Mouse (Mus musculus): Measurements from ENCODE around the gene Plac1. TPM values are rescaled to one million over a fixed set of nuclear protein-coding genes. Genes with fewer than 3 reads are reported as not detected.

Plac1 gene
- polyA plus RNA-seq, 1 experiment from 2014 or later, result 15.0 TPM

DNA sequence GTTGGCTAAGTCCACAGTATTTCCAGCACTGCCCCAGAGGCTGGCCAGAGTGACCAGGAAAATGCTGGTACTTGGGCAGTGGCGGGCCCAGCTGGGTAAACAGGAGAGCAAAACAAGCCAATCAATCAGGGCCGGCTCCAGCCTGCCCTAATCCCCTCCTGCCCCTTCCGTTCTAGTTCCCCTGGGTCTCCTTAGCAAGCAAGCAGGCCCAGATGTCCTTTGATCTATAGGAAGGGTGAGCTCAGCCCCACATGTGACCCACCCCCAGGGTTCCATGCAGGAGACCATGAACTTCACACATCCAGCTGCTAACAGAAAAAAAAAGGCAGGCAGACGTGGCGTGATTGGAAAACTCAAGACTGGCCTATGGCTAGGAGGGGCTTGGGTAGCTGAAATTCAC lies 43.5 kb downstream of the Plac1 start:
- ATAC-seq (ENCODE audit: borderline replicate concordance, extremely low read depth, low FRiP score, low TSS enrichment), result no peak
- Histone ChIP-seq H3K4me2 (no peak overlapping the region), H3K9me3 (no peaks in the 10 kb centered on the region), H3K4me3 (no peak overlapping the region), H3K4me1 (no peaks in the 10 kb centered on the region), H3K9ac (no peak overlapping the region), H3K36me3 (no peaks in the 10 kb centered on the region), H3K27me3 (no peaks in the 10 kb centered on the region), H3K27ac (no peak overlapping the region)
- 59% methylated on average over 5 of the region's 5 CpGs for WGBS

DNA sequence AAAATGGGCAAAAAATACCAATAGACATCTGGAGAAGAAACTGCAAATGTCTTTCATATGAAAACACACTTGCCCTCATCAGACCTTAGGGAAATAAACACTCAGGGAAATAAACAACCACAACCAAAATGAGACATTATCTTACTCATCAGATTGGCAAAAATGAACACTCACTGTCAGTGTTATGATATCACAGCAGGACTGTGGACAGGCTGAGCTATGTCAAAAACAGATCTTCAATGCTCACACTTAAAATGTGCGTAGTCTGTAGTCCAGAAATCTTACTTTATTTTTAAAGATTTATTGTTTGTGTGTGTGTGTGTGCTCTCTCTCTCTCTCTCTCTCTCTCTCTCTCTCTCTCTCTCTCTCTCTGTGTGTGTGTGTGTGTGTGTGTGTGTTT lies 51.2 kb downstream of the Plac1 start:
- no peak overlapping the region for H3K4me3 ChIP-seq
- no peaks in the 10 kb centered on the region for H3K27me3 ChIP-seq
- peak overlapping the region; percentile 59 for H3K27ac ChIP-seq
- H3K9ac ChIP-seq, result no peak overlapping the region
- no peaks in the 10 kb centered on the region for H3K4me1 ChIP-seq
- no peak overlapping the region for H3K4me2 ChIP-seq
- H3K36me3 ChIP-seq, result no peaks in the 10 kb centered on the region
- no peaks in the 10 kb centered on the region for H3K9me3 ChIP-seq
- 57% methylated on average over 1 of the region's 1 CpGs for WGBS
- peak; percentile 69; the same call in 1 of the 2 replicates for ATAC-seq (ENCODE audit: borderline replicate concordance, extremely low read depth, low FRiP score, low TSS enrichment)

DNA sequence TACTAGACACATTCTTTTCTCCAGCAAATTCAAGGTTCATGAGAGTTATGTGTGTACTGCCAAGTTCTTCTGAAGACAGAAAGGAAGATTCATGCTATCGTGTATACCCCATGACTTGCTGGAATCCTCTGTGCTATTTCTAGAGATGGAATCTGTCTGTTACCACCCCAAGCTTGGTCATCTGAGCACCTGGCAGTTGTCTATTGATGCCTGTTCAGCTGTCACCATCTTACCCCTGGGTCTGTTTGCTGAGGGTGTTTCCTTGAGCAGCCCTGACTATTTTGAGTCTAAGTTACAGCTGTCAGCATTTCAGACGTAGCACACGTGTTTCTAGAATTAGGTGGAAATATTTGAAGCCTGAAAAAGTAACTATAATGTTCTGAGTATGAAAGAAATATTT lies 60.1 kb downstream of the Plac1 start:
- Histone ChIP-seq H3K9ac (no peak overlapping the region), H3K4me1 (no peaks in the 10 kb centered on the region), H3K27me3 (no peaks in the 10 kb centered on the region), H3K9me3 (no peaks in the 10 kb centered on the region), H3K4me2 (no peak overlapping the region), H3K36me3 (no peaks in the 10 kb centered on the region), H3K27ac (no peak overlapping the region), H3K4me3 (no peak overlapping the region)
- WGBS, result 58% methylated on average over 3 of the region's 3 CpGs
- no peak for ATAC-seq (ENCODE audit: borderline replicate concordance, extremely low read depth, low FRiP score, low TSS enrichment)

DNA sequence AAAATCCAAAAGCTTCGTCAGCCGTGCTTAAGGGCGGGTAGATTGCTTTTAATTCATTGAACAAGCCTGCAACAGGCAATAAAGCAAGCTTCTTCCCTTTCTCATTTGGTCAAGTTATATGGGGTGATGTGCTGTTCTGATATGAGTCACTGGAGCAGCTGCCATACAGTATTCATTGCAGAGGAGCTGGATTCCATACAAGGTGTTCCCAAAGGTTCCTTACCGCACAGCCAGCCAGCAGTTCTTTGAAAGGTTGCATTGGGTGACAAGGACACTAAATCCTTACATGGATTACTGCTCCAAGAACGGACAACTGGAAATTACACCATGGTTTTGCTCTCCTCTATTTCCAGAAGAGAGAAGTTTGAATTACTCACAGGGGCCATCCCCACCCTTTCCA lies 63.6 kb downstream of the Plac1 start:
- 90% methylated on average over 5 of the region's 5 CpGs for WGBS
- no peaks in the 10 kb centered on the region for H3K4me1 ChIP-seq
- no peak for ATAC-seq (ENCODE audit: borderline replicate concordance, extremely low read depth, low FRiP score, low TSS enrichment)

DNA sequence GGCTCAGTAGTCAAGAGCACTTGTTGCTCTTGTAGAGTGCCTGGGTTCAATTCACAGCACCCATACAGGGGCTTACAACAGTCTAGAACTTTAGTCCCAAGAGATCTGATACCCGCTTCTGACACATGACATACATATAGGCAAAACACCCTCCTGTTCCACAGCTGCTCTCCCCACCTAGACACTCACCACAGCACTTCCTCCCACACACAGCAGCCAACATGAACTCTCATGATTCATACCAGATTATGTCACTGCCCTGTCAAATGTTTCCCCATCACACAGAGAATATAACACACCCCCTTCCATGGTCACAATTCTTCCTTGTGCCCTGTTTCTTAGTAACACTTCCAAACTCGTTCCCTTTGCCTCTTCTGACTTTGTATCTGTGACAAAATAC lies 71.3 kb downstream of the Plac1 start:
- WGBS, result 68% methylated on average over 2 of the region's 2 CpGs
- H3K27ac ChIP-seq, result no peak overlapping the region
- no peaks in the 10 kb centered on the region for H3K9me3 ChIP-seq
- no peak overlapping the region for H3K4me2 ChIP-seq
- H3K9ac ChIP-seq, result no peak overlapping the region
- peaks cover 9% of the 10 kb centered on the region for H3K4me1 ChIP-seq
- no peak overlapping the region for H3K4me3 ChIP-seq
- no peaks in the 10 kb centered on the region for H3K27me3 ChIP-seq
- ATAC-seq (ENCODE audit: borderline replicate concordance, extremely low read depth, low FRiP score, low TSS enrichment), result no peak
- no peaks in the 10 kb centered on the region for H3K36me3 ChIP-seq

More for the DNA sequence above, 63.6 kb downstream of the Plac1 start:
- Histone ChIP-seq H3K9ac (no peak overlapping the region), H3K9me3 (no peaks in the 10 kb centered on the region), H3K4me2 (no peak overlapping the region), H3K27ac (no peak overlapping the region), H3K4me3 (no peak overlapping the region), H3K27me3 (no peaks in the 10 kb centered on the region), H3K36me3 (no peaks in the 10 kb centered on the region)

DNA sequence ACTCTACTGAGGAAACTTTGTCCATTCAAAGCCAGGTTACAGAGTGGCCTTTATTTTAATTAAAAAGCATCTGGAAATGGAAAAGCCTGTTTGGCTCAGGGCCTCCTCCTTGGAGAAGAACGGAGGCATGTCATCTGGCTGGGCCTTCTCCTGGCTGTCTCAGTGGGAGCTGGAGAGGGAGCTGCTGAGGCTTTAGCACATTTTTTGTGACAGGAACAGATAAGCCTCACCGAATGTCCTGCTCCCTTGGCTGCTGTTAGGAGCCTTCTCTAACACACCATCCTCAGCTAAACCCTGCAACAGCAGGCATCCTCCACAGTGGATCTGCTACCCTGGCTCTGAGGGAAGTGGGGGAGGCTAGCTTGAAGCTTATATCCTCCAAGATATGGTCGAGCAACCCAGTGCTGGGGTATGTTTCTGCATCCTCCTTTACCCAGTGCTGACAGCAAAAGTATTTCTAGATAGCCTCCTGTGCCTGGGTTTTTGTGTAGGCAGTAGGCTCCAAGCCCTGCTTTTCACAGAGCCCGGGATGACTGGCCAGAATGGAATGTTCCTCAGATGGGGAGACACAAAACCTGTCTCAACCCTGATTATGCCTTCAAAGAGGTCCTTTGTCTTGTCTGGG lies 72.9 kb downstream of the Plac1 start:
- Histone ChIP-seq H3K27ac (peak overlapping the region; percentile 55), H3K27me3 (no peaks in the 10 kb centered on the region), H3K4me2 (no peak overlapping the region), H3K9ac (no peak overlapping the region), H3K4me1 (peaks cover 16% of the 10 kb centered on the region), H3K9me3 (no peaks in the 10 kb centered on the region), H3K4me3 (no peak overlapping the region), H3K36me3 (no peaks in the 10 kb centered on the region)
- 23% methylated on average over 4 of the region's 4 CpGs for WGBS
- ATAC-seq (ENCODE audit: borderline replicate concordance, extremely low read depth, low FRiP score, low TSS enrichment), result peak; percentile 42; the same call in 1 of the 2 replicates

DNA sequence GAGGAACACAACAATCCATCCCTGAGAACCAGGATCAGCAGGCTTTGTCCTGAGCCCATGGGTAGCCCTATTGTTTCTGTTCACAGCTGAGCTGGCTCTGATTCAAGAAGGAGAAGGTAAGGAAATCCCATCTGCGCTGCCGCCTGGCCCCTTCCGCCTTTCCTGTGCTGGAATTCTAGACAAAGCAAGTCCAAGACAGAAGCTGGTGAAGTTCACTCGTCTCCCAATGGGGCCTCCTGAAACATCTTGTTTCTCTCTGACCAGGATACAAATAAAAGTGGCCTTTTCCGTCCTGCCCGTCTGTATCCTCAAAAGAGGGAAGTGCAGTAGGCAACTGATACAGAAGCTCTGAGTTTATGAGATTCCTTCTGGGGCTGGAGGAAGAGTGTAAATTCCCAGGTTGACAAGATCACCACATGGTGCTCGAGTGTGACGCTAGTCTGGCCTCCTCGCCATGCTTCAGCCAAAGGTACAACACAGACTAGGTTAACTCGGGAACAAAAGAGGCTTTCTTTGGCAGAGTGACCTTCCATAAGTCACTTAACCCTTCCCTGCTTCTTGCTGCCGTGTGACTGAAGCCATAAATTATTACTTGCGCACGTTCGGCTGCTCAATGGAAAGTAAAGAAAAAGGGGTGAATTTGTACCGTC lies 73.5 kb downstream of the Plac1 start:
- no peak for ATAC-seq (ENCODE audit: borderline replicate concordance, extremely low read depth, low FRiP score, low TSS enrichment)
- Histone ChIP-seq H3K27me3 (no peaks in the 10 kb centered on the region), H3K27ac (peak overlapping the region; percentile 55), H3K9ac (no peak overlapping the region), H3K9me3 (no peaks in the 10 kb centered on the region), H3K4me1 (peaks cover 22% of the 10 kb centered on the region), H3K4me3 (no peak overlapping the region), H3K4me2 (no peak overlapping the region), H3K36me3 (no peaks in the 10 kb centered on the region)
- 51% methylated on average over 15 of the region's 15 CpGs for WGBS

DNA sequence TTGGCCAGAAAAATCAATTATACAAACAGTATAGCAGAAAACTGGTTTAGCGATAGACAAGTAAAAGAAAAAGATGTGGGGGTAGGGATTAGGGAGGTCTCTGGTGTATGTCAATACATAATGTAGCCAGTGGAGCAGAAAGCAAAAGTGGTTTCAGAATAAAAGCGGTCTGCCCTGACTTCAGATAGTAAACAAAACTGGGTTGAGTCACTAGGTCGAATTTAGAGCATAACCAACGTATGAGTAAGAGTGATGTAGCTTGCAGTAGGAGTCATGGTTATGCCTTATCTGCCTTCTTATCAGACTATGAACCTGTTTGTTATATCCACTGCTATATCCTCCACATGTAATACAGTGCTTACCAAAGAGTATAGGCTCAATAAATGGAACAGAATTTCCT lies 77.3 kb downstream of the Plac1 start:
- no peak overlapping the region for H3K4me3 ChIP-seq
- WGBS, result 54% methylated on average over 4 of the region's 4 CpGs
- peak overlapping the region; percentile 84 for H3K27ac ChIP-seq

DNA sequence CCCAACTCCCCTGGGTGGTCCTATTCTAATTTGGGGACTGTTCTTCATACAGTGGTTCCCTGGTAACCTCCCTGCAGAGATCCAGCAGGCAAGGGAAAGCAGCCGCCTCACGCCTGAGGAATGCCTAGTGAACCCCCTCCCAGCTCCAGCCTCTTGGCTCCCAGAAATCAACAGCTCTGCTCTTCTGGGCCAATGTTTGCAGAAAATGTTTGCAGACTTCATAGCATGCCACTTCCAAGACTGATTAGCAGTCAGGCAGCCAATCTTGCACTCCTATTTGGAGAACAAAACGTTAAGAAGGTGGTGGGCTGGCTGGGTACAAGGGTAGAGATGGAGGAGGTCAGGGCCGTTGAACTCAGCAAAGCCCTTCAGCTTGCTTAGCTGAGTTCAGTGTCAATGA lies 78.3 kb downstream of the Plac1 start:
- peak; percentile 85 for ATAC-seq (ENCODE audit: borderline replicate concordance, extremely low read depth, low FRiP score, low TSS enrichment)
- H3K27ac ChIP-seq, result peak overlapping the region; percentile 84
- no peak overlapping the region for H3K4me3 ChIP-seq
- H3K27me3 ChIP-seq, result no peaks in the 10 kb centered on the region
- H3K36me3 ChIP-seq, result no peaks in the 10 kb centered on the region
- peaks cover 28% of the 10 kb centered on the region for H3K4me1 ChIP-seq
- H3K9me3 ChIP-seq, result no peaks in the 10 kb centered on the region
- no peak overlapping the region for H3K9ac ChIP-seq
- H3K4me2 ChIP-seq, result no peak overlapping the region
- 41% methylated on average over 4 of the region's 4 CpGs for WGBS

More for the DNA sequence above, 77.3 kb downstream of the Plac1 start:
- ATAC-seq (ENCODE audit: borderline replicate concordance, extremely low read depth, low FRiP score, low TSS enrichment), result no peak
- Histone ChIP-seq H3K36me3 (no peaks in the 10 kb centered on the region), H3K4me2 (no peak overlapping the region), H3K27me3 (no peaks in the 10 kb centered on the region), H3K9me3 (no peaks in the 10 kb centered on the region), H3K4me1 (peaks cover 35% of the 10 kb centered on the region), H3K9ac (no peak overlapping the region)

DNA sequence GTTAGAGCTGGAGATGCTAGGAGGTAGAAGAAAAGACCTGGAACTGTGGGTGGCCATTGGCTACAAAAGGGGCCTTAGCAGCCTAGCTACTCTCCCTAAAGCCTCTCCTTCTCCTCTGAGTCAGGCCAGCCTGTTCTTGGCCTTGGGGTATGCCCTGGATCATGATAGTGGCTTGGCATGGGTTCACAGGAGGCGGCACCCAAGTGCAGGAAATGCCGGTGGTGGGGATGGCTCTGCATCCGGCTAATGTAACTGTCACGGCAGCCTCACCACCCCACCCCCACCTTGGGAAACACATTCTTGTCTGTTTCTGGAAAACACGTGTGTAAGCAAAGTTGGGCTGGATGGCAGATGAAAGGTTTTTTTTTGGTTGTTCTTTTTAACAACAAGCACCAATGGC lies 78.8 kb downstream of the Plac1 start:
- Histone ChIP-seq H3K36me3 (no peaks in the 10 kb centered on the region), H3K9me3 (no peaks in the 10 kb centered on the region), H3K27me3 (no peaks in the 10 kb centered on the region), H3K4me2 (no peak overlapping the region), H3K4me3 (no peak overlapping the region), H3K9ac (no peak overlapping the region), H3K4me1 (peaks cover 26% of the 10 kb centered on the region), H3K27ac (peak overlapping the region; percentile 84)
- peak; percentile 69; the same call in 1 of the 2 replicates for ATAC-seq (ENCODE audit: borderline replicate concordance, extremely low read depth, low FRiP score, low TSS enrichment)
- WGBS, result 26% methylated on average over 5 of the region's 5 CpGs

DNA sequence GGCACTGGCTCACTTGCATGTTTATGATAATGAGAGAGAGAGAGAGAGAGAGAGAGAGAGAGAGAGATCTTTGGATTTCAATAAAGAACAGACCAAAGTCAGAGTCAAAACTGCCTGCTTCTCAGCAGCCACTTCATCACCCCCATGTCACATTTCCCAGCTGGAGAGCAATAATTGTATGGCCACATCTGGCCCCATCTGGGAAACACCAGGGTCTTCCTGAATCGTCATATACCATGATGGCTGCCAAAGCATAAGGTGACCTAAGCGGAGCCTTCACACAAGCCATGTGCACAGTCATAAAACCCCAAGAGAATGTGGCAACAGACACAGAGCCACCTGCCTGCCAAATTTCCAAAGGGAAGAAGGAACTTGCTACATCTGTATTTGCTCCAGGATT lies 91.9 kb downstream of the Plac1 start:
- ATAC-seq (ENCODE audit: borderline replicate concordance, extremely low read depth, low FRiP score, low TSS enrichment), result peak; percentile 39; the same call in 1 of the 2 replicates
- no peaks in the 10 kb centered on the region for H3K9me3 ChIP-seq
- H3K4me3 ChIP-seq, result no peak overlapping the region
- H3K27ac ChIP-seq, result no peak overlapping the region
- no peaks in the 10 kb centered on the region for H3K4me1 ChIP-seq
- H3K4me2 ChIP-seq, result no peak overlapping the region
- H3K27me3 ChIP-seq, result 0 out of 2 replicates have a peak, but pooled peaks cover 3% of the 10 kb centered on the region
- H3K9ac ChIP-seq, result no peak overlapping the region
- H3K36me3 ChIP-seq, result no peaks in the 10 kb centered on the region
- WGBS, result 53% methylated on average over 2 of the region's 2 CpGs

DNA sequence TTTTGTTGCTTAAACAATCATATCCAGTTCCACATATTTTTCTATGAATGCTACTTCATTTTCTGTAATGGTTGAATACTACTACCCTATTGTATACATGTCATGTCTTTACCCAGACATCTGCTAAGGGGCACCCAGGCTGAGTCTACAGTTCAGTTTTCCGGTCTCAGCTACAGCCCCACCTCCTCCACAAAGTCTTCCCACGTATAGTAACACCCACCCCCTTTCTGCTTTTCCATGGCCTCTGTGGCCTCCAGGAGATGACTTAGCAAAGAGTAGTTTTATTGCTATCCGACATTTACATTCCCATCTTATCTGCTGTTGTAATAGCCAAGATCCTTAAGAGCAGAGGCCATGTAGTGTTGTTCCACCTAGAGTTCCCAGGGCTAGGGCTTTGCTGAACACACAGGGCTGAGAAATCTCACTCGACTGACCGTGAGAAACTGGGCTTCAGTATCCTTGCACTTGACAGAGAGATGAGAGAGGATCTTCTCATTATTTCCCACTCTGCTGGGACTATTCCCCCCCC lies 93.5 kb downstream of the Plac1 start:
- H3K9me3 ChIP-seq, result no peaks in the 10 kb centered on the region
- H3K27me3 ChIP-seq, result 0 out of 2 replicates have a peak, but pooled peaks cover 3% of the 10 kb centered on the region
- H3K27ac ChIP-seq, result no peak overlapping the region
- no peak overlapping the region for H3K4me2 ChIP-seq
- 63% methylated on average over 5 of the region's 5 CpGs for WGBS
- no peak overlapping the region for H3K4me3 ChIP-seq
- H3K9ac ChIP-seq, result no peak overlapping the region
- no peak for ATAC-seq (ENCODE audit: borderline replicate concordance, extremely low read depth, low FRiP score, low TSS enrichment)
- H3K4me1 ChIP-seq, result no peaks in the 10 kb centered on the region
- no peaks in the 10 kb centered on the region for H3K36me3 ChIP-seq
